Mouse (Mus musculus) embryonic facial prominence, embryonic 13.5 days (tissue): ENCODE measurements around the gene Zfp810. TPM values are rescaled to one million over a fixed set of nuclear protein-coding genes. Genes with fewer than 3 reads are reported as not detected.
"Not testable (repeated sequence)": the region's sequence is repeated elsewhere in the genome, so short reads cannot be mapped to it uniquely, and the experiment has no call there.

Source experiments
- ATAC-seq: fragments of 200-750 bp; cut with Nextera tagmentation; 2 replicates; pipeline ENCODE4 v1.8.0; 2017; ENCODE audit warnings: low read depth; ENCODE audit not compliant: insufficient number of reproducible peaks, insufficient read depth, low FRiP score, low TSS enrichment
- H3K27ac ChIP-seq: fragments of 300-500 bp; sonication (generic); 2 replicates; pipeline ENCODE4 v1.5.1; 2015; ENCODE audit warnings: moderate library complexity, mild to moderate bottlenecking, inconsistent platforms
- H3K27me3 ChIP-seq: fragments of 300-500 bp; sonication (generic); 2 replicates; pipeline ENCODE4 v1.6.1; 2015; ENCODE audit warnings: mild to moderate bottlenecking, inconsistent platforms
- H3K36me3 ChIP-seq: fragments of 300-500 bp; sonication (generic); 2 replicates; pipeline ENCODE4 v1.6.1; 2015; ENCODE audit warnings: mild to moderate bottlenecking, inconsistent platforms
- H3K4me1 ChIP-seq: fragments of 300-500 bp; sonication (generic); 2 replicates; pipeline ENCODE4 v1.6.1; 2015; ENCODE audit warnings: inconsistent platforms
- H3K4me2 ChIP-seq: fragments of 300-500 bp; sonication (generic); 2 replicates; pipeline ENCODE4 v1.6.1; 2015; ENCODE audit warnings: moderate library complexity, mild to moderate bottlenecking, inconsistent platforms
- H3K4me3 ChIP-seq: fragments of 300-500 bp; sonication (generic); 2 replicates; pipeline ENCODE4 v1.5.1; 2015; ENCODE audit warnings: mild to moderate bottlenecking, inconsistent platforms
- H3K9ac ChIP-seq: fragments of 300-500 bp; sonication (generic); 2 replicates; pipeline ENCODE4 v1.6.1; 2015; ENCODE audit warnings: mild to moderate bottlenecking, inconsistent platforms
- H3K9me3 ChIP-seq: fragments of 300-500 bp; sonication (generic); 2 replicates; pipeline ENCODE4 v1.6.1; 2016; ENCODE audit warnings: inconsistent platforms
- WGBS: fragments of 180-500 bp; shearing (Covaris S2); methylation state at CpG from one replicate; pipeline ENCODE4 v1.1.7; 2015; ENCODE audit warnings: mixed read lengths; 5-methylcytosine and 5-hydroxymethylcytosine counted together
- polyA plus RNA-seq: library from polyadenylated mRNA; unstranded; fragments of >200 nt; fragmentation: Nextera tagmentation; extraction: Ambion mirVana; gene quantifications from 2 replicates; pipeline ENCODE4 v1.2.1, GENCODE M21; 2015

Gene Zfp810
- polyA plus RNA-seq, 1 experiment from 2014 or later, result 31.3 TPM

GRCm38 (mm10) chr9:22316047-22316446 is 8.6 kb upstream of the Zfp810 start:
- ATAC-seq, H3K4me3 ChIP-seq, H3K4me1 ChIP-seq, H3K27ac ChIP-seq, H3K36me3 ChIP-seq, H3K4me2 ChIP-seq, H3K9ac ChIP-seq, H3K27me3 ChIP-seq: not testable (repeated sequence)
- 68% methylated on average over 5 of the region's 5 CpGs for WGBS
- H3K9me3 ChIP-seq, result peaks cover 17% of the 10 kb centered on the region; the same call in 1 of the 2 replicates

- no peak for ATAC-seq
- Histone ChIP-seq H3K9ac (no peak overlapping the region), H3K4me1 (no peaks in the 10 kb centered on the region), H3K36me3 (no peaks in the 10 kb centered on the region), H3K9me3 (peaks cover 17% of the 10 kb centered on the region; the same call in 1 of the 2 replicates), H3K4me3 (no peak overlapping the region), H3K27me3 (no peaks in the 10 kb centered on the region), H3K4me2 (no peak overlapping the region), H3K27ac (no peak overlapping the region)
- WGBS, result 60% methylated on average over 3 of the region's 3 CpGs
Observed at GRCm38 (mm10) chr9:22314066-22314465, 6.6 kb upstream of the Zfp810 start.

GRCm38 (mm10) chr9:22313218-22313617 is 5.8 kb upstream of the Zfp810 start:
- H3K9ac ChIP-seq, result no peak overlapping the region
- 83% methylated on average over 5 of the region's 5 CpGs for WGBS

GRCm38 (mm10) chr9:22309651-22310050 is 2.2 kb upstream of the Zfp810 start:
- H3K9ac ChIP-seq, result no peak overlapping the region
- no peaks in the 10 kb centered on the region for H3K27me3 ChIP-seq
- no peak overlapping the region for H3K4me3 ChIP-seq
- no peak overlapping the region; the same call in 1 of the 2 replicates for H3K27ac ChIP-seq
- 81% methylated on average over 5 of the region's 5 CpGs for WGBS
- no peak overlapping the region for H3K4me2 ChIP-seq
- H3K9me3 ChIP-seq, result peaks cover 3% of the 10 kb centered on the region; the same call in 1 of the 2 replicates
- H3K4me1 ChIP-seq, result peaks cover 11% of the 10 kb centered on the region
- H3K36me3 ChIP-seq, result peaks cover 7% of the 10 kb centered on the region
- ATAC-seq, result no peak

More at GRCm38 (mm10) chr9:22313218-22313617, 5.8 kb upstream of the Zfp810 start:
- no peaks in the 10 kb centered on the region for H3K36me3 ChIP-seq
- H3K27ac ChIP-seq, result no peak overlapping the region
- no peaks in the 10 kb centered on the region for H3K27me3 ChIP-seq
- peaks cover 14% of the 10 kb centered on the region; the same call in 1 of the 2 replicates for H3K9me3 ChIP-seq
- H3K4me3 ChIP-seq, result no peak overlapping the region
- no peaks in the 10 kb centered on the region for H3K4me1 ChIP-seq
- no peak overlapping the region for H3K4me2 ChIP-seq
- no peak for ATAC-seq

GRCm38 (mm10) chr9:22307920-22308262 is 443 bp upstream of the Zfp810 start:
- Histone ChIP-seq H3K27ac (peak overlapping the region; percentile 28; the same call in 1 of the 2 replicates), H3K4me2 (peak overlapping the region; percentile 78), H3K36me3 (peaks cover 25% of the 10 kb centered on the region), H3K4me3 (peak overlapping the region; percentile 93), H3K4me1 (peaks cover 11% of the 10 kb centered on the region), H3K9ac (peak overlapping the region; percentile 98)
- not testable (repeated sequence) for ATAC-seq, H3K9me3 ChIP-seq, H3K27me3 ChIP-seq
- 11% methylated on average over 9 of the region's 9 CpGs for WGBS

- ATAC-seq, result no peak
- Histone ChIP-seq H3K27ac (peak overlapping the region; percentile 85), H3K9ac (peak overlapping the region; percentile 98), H3K4me1 (peaks cover 11% of the 10 kb centered on the region), H3K4me3 (peak overlapping the region; percentile 93), H3K4me2 (peak overlapping the region; percentile 78), H3K9me3 (peaks cover 9% of the 10 kb centered on the region), H3K36me3 (peaks cover 36% of the 10 kb centered on the region), H3K27me3 (no peaks in the 10 kb centered on the region)
- WGBS, result 12% methylated on average over 6 of the region's 6 CpGs
Observed at GRCm38 (mm10) chr9:22306726-22307125, 722 bp downstream of the Zfp810 start.

GRCm38 (mm10) chr9:22302199-22302598 is 5.2 kb downstream of the Zfp810 start:
- Histone ChIP-seq H3K36me3 (peaks cover 81% of the 10 kb centered on the region), H3K9me3 (peaks cover 5% of the 10 kb centered on the region), H3K27ac (no peak overlapping the region), H3K4me1 (peaks cover 11% of the 10 kb centered on the region), H3K27me3 (no peaks in the 10 kb centered on the region), H3K4me2 (no peak overlapping the region), H3K9ac (no peak overlapping the region), H3K4me3 (no peak overlapping the region)
- ATAC-seq, result no peak
- 91% methylated on average over 1 of the region's 1 CpGs for WGBS

- peaks cover 85% of the 10 kb centered on the region for H3K36me3 ChIP-seq
- WGBS, result 97% methylated on average over 4 of the region's 4 CpGs
- H3K4me3 ChIP-seq, result no peak overlapping the region
- peaks cover 71% of the 10 kb centered on the region for H3K9me3 ChIP-seq
- H3K9ac ChIP-seq, result no peak overlapping the region
- no peaks in the 10 kb centered on the region for H3K4me1 ChIP-seq
- H3K27ac ChIP-seq, result no peak overlapping the region
- no peak for ATAC-seq
- no peaks in the 10 kb centered on the region for H3K27me3 ChIP-seq
- H3K4me2 ChIP-seq, result no peak overlapping the region
Observed at GRCm38 (mm10) chr9:22278733-22279132, 28.7 kb downstream of the Zfp810 start.

GRCm38 (mm10) chr9:22268886-22269285 is 38.6 kb downstream of the Zfp810 start:
- Histone ChIP-seq H3K27ac (no peak overlapping the region), H3K9me3 (peaks cover 9% of the 10 kb centered on the region; the same call in 1 of the 2 replicates), H3K9ac (no peak overlapping the region), H3K27me3 (no peaks in the 10 kb centered on the region), H3K4me1 (no peaks in the 10 kb centered on the region), H3K4me2 (no peak overlapping the region), H3K4me3 (no peak overlapping the region), H3K36me3 (peaks cover 10% of the 10 kb centered on the region)
- ATAC-seq, result no peak
- WGBS, result 97% methylated on average over 1 of the region's 1 CpGs

GRCm38 (mm10) chr9:22262611-22263010 is 44.8 kb downstream of the Zfp810 start:
- no peak overlapping the region for H3K4me2 ChIP-seq
- H3K4me3 ChIP-seq, result no peak overlapping the region
- no peaks in the 10 kb centered on the region for H3K4me1 ChIP-seq
- no peak overlapping the region for H3K9ac ChIP-seq
- H3K36me3 ChIP-seq, result peaks cover 6% of the 10 kb centered on the region; the same call in 1 of the 2 replicates
- 88% methylated on average over 10 of the region's 10 CpGs for WGBS
- ATAC-seq, result no peak
- H3K9me3 ChIP-seq, result 0 out of 2 replicates have a peak, but pooled peaks cover 3% of the 10 kb centered on the region
- H3K27ac ChIP-seq, result no peak overlapping the region
- H3K27me3 ChIP-seq, result no peaks in the 10 kb centered on the region

GRCm38 (mm10) chr9:22261594-22261993 is 45.9 kb downstream of the Zfp810 start:
- H3K27ac ChIP-seq, result no peak overlapping the region
- H3K27me3 ChIP-seq, result no peaks in the 10 kb centered on the region
- H3K4me2 ChIP-seq, result no peak overlapping the region
- 90% methylated on average over 1 of the region's 1 CpGs for WGBS
- H3K9me3 ChIP-seq, result no peaks in the 10 kb centered on the region
- no peak for ATAC-seq
- H3K4me3 ChIP-seq, result no peak overlapping the region
- no peak overlapping the region for H3K9ac ChIP-seq
- peaks cover 11% of the 10 kb centered on the region for H3K36me3 ChIP-seq
- H3K4me1 ChIP-seq, result no peaks in the 10 kb centered on the region

- Histone ChIP-seq H3K9ac (peak overlapping the region; percentile 87; the same call in 1 of the 2 replicates), H3K4me3 (peak overlapping the region; percentile 77), H3K4me2 (peak overlapping the region; percentile 74), H3K27me3 (no peaks in the 10 kb centered on the region), H3K27ac (no peak overlapping the region), H3K9me3 (peaks cover 11% of the 10 kb centered on the region), H3K4me1 (no peaks in the 10 kb centered on the region), H3K36me3 (peaks cover 26% of the 10 kb centered on the region)
- 21% methylated on average over 3 of the region's 3 CpGs for WGBS
- no peak for ATAC-seq
Observed at GRCm38 (mm10) chr9:22260092-22260422, 47.4 kb downstream of the Zfp810 start.
